Mouse (Mus musculus) neural tube, embryonic 13.5 days (tissue): ENCODE data around the gene Rnf138rt1. TPM values are rescaled to one million over a fixed set of nuclear protein-coding genes. Genes with fewer than 3 reads are reported as not detected.

ENCODE experiments used
- ATAC-seq: fragments of 200-750 bp; cut with Nextera tagmentation; 2 replicates; pipeline ENCODE4 v1.8.0; 2017; ENCODE audit warnings: low read depth, mild to moderate bottlenecking, moderate TSS enrichment, moderate library complexity
- H3K27ac ChIP-seq: fragments of 300-500 bp; sonication (generic); replicated peaks from 2 replicates; pipeline ENCODE4 v1.5.1; 2015; ENCODE audit warnings: moderate library complexity, mild to moderate bottlenecking, inconsistent platforms
- H3K27me3 ChIP-seq: fragments of 300-500 bp; sonication (generic); 2 replicates; pipeline ENCODE4 v1.6.1; 2015; ENCODE audit warnings: mild to moderate bottlenecking, inconsistent platforms
- H3K36me3 ChIP-seq: fragments of 300-500 bp; sonication (generic); 2 replicates; pipeline ENCODE4 v1.6.1; 2015; ENCODE audit warnings: mild to moderate bottlenecking, inconsistent platforms
- H3K4me1 ChIP-seq: fragments of 300-500 bp; sonication (generic); replicated peaks from 2 replicates; pipeline ENCODE4 v1.6.1; 2015; ENCODE audit warnings: inconsistent platforms
- H3K4me2 ChIP-seq: fragments of 300-500 bp; sonication (generic); 2 replicates; pipeline ENCODE4 v1.6.1; 2015; ENCODE audit warnings: inconsistent platforms, mild to moderate bottlenecking, moderate library complexity
- H3K4me3 ChIP-seq: fragments of 300-500 bp; sonication (generic); 2 replicates; pipeline ENCODE4 v1.5.1; 2015; ENCODE audit warnings: mild to moderate bottlenecking, inconsistent platforms
- H3K9ac ChIP-seq: fragments of 300-500 bp; sonication (generic); 2 replicates; pipeline ENCODE4 v1.6.1; 2015; ENCODE audit warnings: moderate library complexity, mild to moderate bottlenecking, inconsistent platforms
- H3K9me3 ChIP-seq: fragments of 300-500 bp; sonication (generic); 2 replicates; pipeline ENCODE4 v1.6.1; 2016; ENCODE audit warnings: inconsistent platforms
- WGBS: fragments of 180-500 bp; shearing (Covaris S2); methylation state at CpG from one replicate; pipeline ENCODE4 v1.1.7; 2015; 5-methylcytosine and 5-hydroxymethylcytosine counted together
- polyA plus RNA-seq: library from polyadenylated mRNA; unstranded; fragments of >200 nt; fragmentation: Nextera tagmentation; extraction: Ambion mirVana; gene quantifications from 2 replicates; pipeline ENCODE4 v1.2.1, GENCODE M21; 2015

Rnf138rt1 gene
- polyA plus RNA-seq = 1.6 and 2.1 TPM in 2 replicates

- H3K27ac ChIP-seq = no peak within 1 kb of the TSS
- WGBS = 18% methylated on average over 42 of the region's 42 CpGs
- ATAC-seq = peak; percentile 91
Observed at GRCm38 (mm10) chrX:163760617-163761434, at the start of gene Rnf138rt1. TSS of gene Rnf138rt1 (minus strand) at chrX:163761329.

DNA sequence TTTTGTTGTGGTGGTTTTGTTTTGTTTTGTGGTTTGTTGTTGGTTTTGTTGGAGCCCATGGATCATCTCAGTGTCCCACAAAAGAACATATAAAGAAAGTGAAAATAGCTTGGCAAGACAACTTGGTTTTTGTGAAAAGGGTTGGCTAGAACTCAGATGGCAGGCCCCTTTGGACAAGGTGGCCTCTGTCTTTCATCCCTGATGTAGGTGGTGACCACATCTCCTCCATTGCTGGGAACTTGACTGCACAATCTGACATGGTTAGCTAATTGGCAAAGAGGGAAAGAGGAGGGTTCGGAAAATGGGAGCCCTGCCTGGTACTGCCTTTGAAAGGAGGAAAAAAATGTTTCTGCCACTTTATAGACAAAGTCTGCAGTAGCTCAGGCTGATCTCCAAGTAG, 46.1 kb upstream of the Rnf138rt1 start:
- H3K36me3 ChIP-seq = no peaks in the 10 kb centered on the region
- no peak overlapping the region for H3K4me3 ChIP-seq
- no peaks in the 10 kb centered on the region for H3K4me1 ChIP-seq
- H3K9ac ChIP-seq = no peak overlapping the region
- H3K27ac ChIP-seq = no peak overlapping the region
- no peaks in the 10 kb centered on the region for H3K9me3 ChIP-seq
- WGBS = 81% methylated on average over 1 of the region's 1 CpGs
- H3K27me3 ChIP-seq = peaks cover 28% of the 10 kb centered on the region
- H3K4me2 ChIP-seq = no peak overlapping the region
- no peak for ATAC-seq

More at GRCm38 (mm10) chrX:163760617-163761434, at the start of gene Rnf138rt1:
- Histone ChIP-seq H3K4me2 (peak within 1 kb of the TSS; percentile 62), H3K36me3 (no peaks in the 10 kb centered on the region), H3K4me1 (0 out of 2 replicates have a peak, but pooled peaks cover 3% of the 10 kb centered on the region), H3K9me3 (no peaks in the 10 kb centered on the region), H3K4me3 (peak within 1 kb of the TSS; percentile 43), H3K27me3 (peaks cover 59% of the 10 kb centered on the region), H3K9ac (peak within 1 kb of the TSS; percentile 60)

DNA sequence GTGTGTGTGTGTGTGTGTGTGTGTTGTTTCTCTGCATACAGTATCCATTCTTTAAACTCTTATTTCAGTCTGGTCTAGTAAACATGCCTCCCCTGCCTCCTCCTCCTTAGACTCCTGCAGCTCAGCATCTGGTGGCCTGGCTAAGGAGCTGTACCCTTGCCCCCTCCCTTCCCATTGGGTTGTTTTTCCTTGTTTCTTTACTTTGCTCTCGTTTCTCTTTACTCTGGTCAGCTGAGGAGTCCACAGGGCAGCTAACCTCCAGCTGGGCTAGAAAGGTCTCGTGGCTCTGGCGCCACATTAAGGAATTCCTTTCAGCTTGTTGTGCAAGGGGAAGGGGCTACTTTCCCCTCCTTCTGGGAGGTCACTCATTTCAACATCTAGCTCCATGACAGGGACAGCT, 5.2 kb upstream of the Rnf138rt1 start:
- H3K9ac ChIP-seq = no peak overlapping the region
- H3K27ac ChIP-seq = no peak overlapping the region
- H3K27me3 ChIP-seq = peaks cover 50% of the 10 kb centered on the region
- no peak overlapping the region for H3K4me2 ChIP-seq
- H3K36me3 ChIP-seq = no peaks in the 10 kb centered on the region
- 0 out of 2 replicates have a peak, but pooled peaks cover 3% of the 10 kb centered on the region for H3K4me1 ChIP-seq
- WGBS = 47% methylated on average over 3 of the region's 3 CpGs
- no peaks in the 10 kb centered on the region for H3K9me3 ChIP-seq
- no peak for ATAC-seq
- no peak overlapping the region for H3K4me3 ChIP-seq

DNA sequence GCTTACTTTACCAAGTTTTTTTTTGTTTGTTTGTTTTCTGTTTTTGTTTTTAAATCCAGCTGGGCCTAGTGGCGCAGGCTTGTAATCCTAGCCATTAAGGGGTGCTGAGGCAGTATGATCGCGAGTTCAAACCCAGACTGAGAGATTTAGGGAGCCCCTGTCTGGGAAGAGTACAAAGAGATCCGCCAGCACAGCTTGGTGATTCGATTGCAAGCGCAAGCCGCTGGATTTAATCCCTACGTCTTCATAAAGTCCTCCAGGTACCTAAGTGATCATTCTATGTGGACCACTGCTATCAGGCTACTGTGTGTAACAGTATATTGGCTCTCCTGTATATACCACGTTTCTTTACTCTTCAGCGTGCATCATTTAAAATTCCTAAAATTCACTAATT, 303 bp upstream of the Rnf138rt1 start:
- peaks cover 59% of the 10 kb centered on the region for H3K27me3 ChIP-seq
- 26% methylated on average over 10 of the region's 10 CpGs for WGBS

DNA sequence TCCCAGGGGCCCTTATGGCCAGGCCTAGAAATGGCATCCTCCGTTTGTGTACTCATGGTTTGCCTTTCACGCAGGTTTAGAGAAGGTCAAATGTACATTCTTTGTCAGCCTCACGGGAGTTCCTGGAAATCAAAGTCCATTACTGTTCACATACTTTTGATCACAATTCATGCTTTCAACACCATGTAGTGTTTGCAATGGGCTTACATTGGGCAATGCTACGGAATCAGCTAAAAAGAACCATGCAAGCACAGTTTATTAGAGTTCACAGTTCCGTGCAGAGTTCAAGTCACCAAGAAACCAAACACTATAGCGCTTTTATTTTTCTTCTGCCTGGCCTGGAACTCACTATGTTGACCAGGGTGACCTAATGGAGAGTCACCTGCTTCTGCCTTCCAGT, 15.1 kb downstream of the Rnf138rt1 start:
- Histone ChIP-seq H3K4me2 (no peak overlapping the region), H3K27ac (no peak overlapping the region), H3K9me3 (no peaks in the 10 kb centered on the region), H3K4me1 (no peaks in the 10 kb centered on the region), H3K27me3 (peaks cover 41% of the 10 kb centered on the region), H3K9ac (no peak overlapping the region), H3K36me3 (no peaks in the 10 kb centered on the region), H3K4me3 (no peak overlapping the region)
- no peak for ATAC-seq
- 90% methylated on average over 6 of the region's 6 CpGs for WGBS

More for the DNA sequence above, 303 bp upstream of the Rnf138rt1 start:
- Histone ChIP-seq H3K9me3 (no peaks in the 10 kb centered on the region), H3K9ac (peak overlapping the region; percentile 60; the same call in 1 of the 2 replicates), H3K4me1 (0 out of 2 replicates have a peak, but pooled peaks cover 3% of the 10 kb centered on the region), H3K36me3 (no peaks in the 10 kb centered on the region), H3K4me3 (peak overlapping the region; percentile 43), H3K4me2 (peak overlapping the region; percentile 62), H3K27ac (no peak overlapping the region)
- peak; percentile 68 for ATAC-seq

DNA sequence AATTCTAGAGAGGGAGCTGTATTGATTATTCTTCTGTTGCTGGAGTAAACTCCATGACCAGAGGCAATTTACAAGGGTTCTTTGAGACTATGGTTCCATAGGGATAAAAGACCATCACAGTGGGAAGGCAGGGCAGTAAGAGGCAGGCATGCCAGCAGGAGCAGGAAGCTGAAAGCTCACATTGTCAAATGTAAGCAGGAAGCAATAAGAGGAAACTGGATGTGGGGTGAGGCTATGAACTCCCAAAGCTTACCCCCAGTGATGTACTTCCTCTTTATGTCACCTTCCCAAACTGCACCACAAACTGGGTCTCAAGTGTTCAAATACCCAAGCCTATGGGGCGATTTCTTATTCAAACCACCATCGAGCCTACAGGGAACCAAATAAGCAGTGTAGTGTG, 17.2 kb downstream of the Rnf138rt1 start:
- peaks cover 35% of the 10 kb centered on the region for H3K27me3 ChIP-seq
- no peaks in the 10 kb centered on the region for H3K36me3 ChIP-seq
- no peaks in the 10 kb centered on the region for H3K4me1 ChIP-seq
- H3K4me3 ChIP-seq = no peak overlapping the region
- H3K27ac ChIP-seq = no peak overlapping the region
- no peak overlapping the region for H3K9ac ChIP-seq
- no peak for ATAC-seq
- H3K4me2 ChIP-seq = no peak overlapping the region
- no peaks in the 10 kb centered on the region for H3K9me3 ChIP-seq
- WGBS = 80% methylated on average over 2 of the region's 2 CpGs

- H3K27me3 ChIP-seq = peaks cover 36% of the 10 kb centered on the region
- H3K27ac ChIP-seq = no peak overlapping the region
- H3K4me2 ChIP-seq = no peak overlapping the region
- H3K9ac ChIP-seq = no peak overlapping the region
- no peak for ATAC-seq
- no peaks in the 10 kb centered on the region for H3K9me3 ChIP-seq
- WGBS = 59% methylated on average over 1 of the region's 1 CpGs
- no peak overlapping the region for H3K4me3 ChIP-seq
- no peaks in the 10 kb centered on the region for H3K36me3 ChIP-seq
- H3K4me1 ChIP-seq = no peaks in the 10 kb centered on the region
Observed at GRCm38 (mm10) chrX:163738904-163739303, 22.2 kb downstream of the Rnf138rt1 start.

GRCm38 (mm10) chrX:163734145-163734544, 27.0 kb downstream of the Rnf138rt1 start:
- H3K4me1 ChIP-seq = no peaks in the 10 kb centered on the region
- no peaks in the 10 kb centered on the region for H3K9me3 ChIP-seq
- no peak overlapping the region for H3K27ac ChIP-seq
- no peaks in the 10 kb centered on the region for H3K36me3 ChIP-seq
- no peak for ATAC-seq
- H3K27me3 ChIP-seq = peaks cover 35% of the 10 kb centered on the region
- H3K4me3 ChIP-seq = no peak overlapping the region
- 100% methylated on average over 1 of the region's 1 CpGs for WGBS
- H3K9ac ChIP-seq = no peak overlapping the region
- no peak overlapping the region for H3K4me2 ChIP-seq

GRCm38 (mm10) chrX:163723630-163724029, 37.5 kb downstream of the Rnf138rt1 start:
- Histone ChIP-seq H3K27me3 (peaks cover 24% of the 10 kb centered on the region), H3K36me3 (no peaks in the 10 kb centered on the region), H3K9ac (no peak overlapping the region), H3K4me3 (no peak overlapping the region), H3K4me1 (no peaks in the 10 kb centered on the region; the same call in 1 of the 2 replicates), H3K27ac (no peak overlapping the region), H3K4me2 (peak overlapping the region; percentile 21), H3K9me3 (no peaks in the 10 kb centered on the region)
- ATAC-seq = no peak

DNA sequence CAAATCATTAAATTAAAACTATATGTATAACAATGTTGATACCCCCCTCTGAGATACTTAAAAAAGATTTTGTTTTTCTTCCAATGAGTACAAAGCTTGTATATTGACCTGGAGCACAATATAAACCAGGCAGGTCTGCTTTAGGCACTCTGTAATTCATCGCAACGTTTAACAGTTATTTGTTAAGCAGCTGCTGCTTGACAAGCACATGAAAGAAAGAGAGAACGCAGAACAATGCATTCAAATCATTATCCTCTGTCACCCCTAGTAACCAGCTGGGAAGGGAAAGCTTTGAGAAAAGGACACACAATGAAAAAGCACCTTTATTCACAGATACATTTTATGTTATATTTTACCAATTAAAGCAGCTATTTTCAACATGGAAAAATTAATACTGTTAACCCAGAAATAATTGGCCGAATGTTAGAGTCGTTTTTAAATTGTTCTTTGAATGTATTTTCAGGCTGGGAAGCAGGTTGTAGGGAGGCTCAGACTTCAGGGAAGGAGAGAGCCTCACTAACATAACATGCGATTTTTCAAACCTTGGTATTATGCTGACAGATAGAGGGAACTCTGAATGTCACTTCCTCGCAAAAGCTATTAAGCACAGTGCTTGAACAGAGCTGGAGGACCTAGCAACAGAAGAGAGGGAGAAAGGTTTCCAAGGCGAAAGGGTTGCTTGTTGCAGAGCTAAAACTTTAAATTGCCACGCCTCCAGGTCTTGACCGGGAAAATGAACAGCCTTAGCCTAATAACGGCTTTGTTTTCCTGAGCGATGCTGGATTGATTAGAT, 38.1 kb downstream of the Rnf138rt1 start:
- Histone ChIP-seq H3K9me3 (no peaks in the 10 kb centered on the region), H3K27ac (no peak overlapping the region), H3K9ac (no peak overlapping the region), H3K4me2 (peak overlapping the region; percentile 21), H3K27me3 (peaks cover 24% of the 10 kb centered on the region), H3K4me3 (no peak overlapping the region), H3K4me1 (no peaks in the 10 kb centered on the region; the same call in 1 of the 2 replicates), H3K36me3 (no peaks in the 10 kb centered on the region)
- whole genome bisulfite sequencing = 29% methylated on average over 12 of the region's 12 CpGs
- no peak for ATAC-seq

DNA sequence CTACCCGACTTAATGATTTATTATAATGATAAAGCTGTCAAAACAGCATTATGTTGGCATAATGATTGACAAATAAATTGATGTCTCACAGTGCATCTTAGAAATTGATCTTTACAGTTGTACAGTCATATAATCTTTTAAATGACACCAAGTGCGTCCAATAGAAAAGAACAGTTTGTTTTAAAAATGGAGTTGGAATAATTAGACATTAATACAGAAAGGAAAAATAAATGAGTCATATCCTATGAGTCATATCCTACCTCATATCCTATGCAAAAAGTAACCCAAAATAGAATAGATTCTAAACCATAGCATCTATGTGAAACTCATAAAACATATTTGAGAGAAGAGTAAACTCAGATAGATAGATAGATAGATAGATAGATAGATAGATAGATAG, 40.5 kb downstream of the Rnf138rt1 start:
- H3K27ac ChIP-seq = no peak overlapping the region
- peaks cover 17% of the 10 kb centered on the region for H3K27me3 ChIP-seq
- no peak overlapping the region for H3K4me3 ChIP-seq
- H3K9ac ChIP-seq = no peak overlapping the region
- WGBS = 78% methylated on average over 2 of the region's 2 CpGs
- no peaks in the 10 kb centered on the region for H3K36me3 ChIP-seq
- H3K9me3 ChIP-seq = no peaks in the 10 kb centered on the region
- no peak overlapping the region for H3K4me2 ChIP-seq
- no peak for ATAC-seq
- H3K4me1 ChIP-seq = no peaks in the 10 kb centered on the region; the same call in 1 of the 2 replicates
